Mouse (Mus musculus) adrenal gland, adult (tissue): ENCODE measurements around the gene Eef1e1.

Experiments
- DNase-seq, 2 experiments: peaks; one replicate each; pipeline ENCODE4 v3.0.0; 2022 to 2023; ENCODE audit warnings: low spot score in 1 of 2; ENCODE audit not compliant: inconsistent age in 2 of 2

Gene Eef1e1

DNA sequence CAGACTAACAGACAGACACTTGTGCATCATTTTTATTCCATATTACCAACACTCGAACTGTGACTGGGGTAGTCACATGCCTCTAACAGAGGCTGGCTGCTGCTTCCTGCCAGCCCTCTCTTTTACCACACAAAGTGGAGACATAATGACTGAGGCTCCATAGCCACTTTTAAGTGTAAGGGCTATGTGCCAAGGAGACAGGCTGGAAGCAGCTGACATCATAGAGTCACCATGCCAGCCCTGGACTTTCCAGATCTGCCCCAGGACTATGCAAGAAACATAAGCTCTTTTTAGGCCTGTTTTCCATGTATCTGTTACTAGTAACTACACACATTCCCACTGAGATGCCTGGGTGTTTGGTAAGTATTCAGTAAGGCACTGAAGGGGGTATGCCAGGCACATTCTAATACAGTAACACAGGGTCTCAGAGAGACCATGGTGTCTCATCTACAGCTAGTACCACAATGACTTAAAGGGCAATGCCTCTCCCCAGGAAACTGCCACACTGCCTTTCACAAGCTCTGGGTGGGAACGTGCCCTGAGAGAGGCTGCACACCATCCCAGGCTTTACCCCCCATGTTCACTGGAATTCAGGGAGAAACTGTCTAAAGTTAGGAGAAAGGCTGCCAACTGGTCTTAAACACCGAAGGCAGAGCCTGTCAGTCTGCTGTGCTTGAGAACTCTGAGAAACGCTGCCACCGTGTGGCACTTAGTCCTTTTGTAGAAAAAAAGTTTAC, 33.2 kb downstream of the Eef1e1 start:
- DNase-seq, result peak; percentile 57 to 90

DNA sequence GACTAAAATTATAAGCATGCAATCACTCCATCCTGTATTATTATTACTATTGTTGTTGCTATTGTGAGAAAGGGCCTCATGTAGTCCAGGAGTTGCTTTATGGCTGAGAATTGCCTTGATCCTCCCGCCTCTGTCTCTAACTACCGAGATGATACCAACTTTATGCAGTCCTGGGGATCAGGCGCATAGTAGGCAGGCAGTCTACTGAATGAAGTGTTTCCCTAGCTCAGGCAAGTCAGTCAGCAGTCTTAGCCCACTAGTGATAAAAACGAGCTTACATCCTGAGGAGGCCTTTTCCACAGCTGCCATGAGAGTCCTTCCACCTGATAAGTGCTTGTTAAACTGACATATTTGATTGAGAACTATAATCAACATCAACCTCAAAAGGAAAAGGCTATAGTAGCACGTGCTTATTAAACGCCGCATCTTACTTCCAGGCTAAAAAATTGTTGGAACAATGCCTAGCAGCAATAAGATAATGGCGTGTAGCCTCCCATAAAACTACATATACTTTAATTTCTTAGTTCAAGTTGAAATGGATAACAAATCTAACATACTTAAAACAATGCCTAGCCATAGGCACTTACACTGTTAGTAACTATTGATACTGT, 34.5 kb downstream of the Eef1e1 start:
- DNase-seq, result no peak

DNA sequence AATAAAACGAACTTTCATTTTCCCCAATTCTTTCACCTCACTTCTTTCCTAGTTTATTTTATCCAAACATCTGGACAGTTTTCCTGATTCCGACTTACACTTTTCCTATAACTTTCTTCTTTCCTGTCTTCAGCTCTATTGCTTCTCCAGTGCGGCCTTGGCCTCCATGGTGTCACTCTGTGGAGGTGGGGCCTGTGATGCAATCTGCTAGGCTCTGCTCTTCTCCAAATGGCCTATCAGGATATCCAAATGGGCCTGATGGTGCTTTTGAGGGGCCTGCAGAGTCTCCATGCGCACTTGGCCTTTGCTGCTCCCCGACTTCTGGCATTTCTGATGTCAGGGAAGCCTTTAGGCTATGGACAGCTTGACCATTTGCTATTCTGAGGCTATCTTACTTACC, 35.6 kb downstream of the Eef1e1 start:
- peak in 1 of 2 experiments; percentile 84 for DNase-seq

DNA sequence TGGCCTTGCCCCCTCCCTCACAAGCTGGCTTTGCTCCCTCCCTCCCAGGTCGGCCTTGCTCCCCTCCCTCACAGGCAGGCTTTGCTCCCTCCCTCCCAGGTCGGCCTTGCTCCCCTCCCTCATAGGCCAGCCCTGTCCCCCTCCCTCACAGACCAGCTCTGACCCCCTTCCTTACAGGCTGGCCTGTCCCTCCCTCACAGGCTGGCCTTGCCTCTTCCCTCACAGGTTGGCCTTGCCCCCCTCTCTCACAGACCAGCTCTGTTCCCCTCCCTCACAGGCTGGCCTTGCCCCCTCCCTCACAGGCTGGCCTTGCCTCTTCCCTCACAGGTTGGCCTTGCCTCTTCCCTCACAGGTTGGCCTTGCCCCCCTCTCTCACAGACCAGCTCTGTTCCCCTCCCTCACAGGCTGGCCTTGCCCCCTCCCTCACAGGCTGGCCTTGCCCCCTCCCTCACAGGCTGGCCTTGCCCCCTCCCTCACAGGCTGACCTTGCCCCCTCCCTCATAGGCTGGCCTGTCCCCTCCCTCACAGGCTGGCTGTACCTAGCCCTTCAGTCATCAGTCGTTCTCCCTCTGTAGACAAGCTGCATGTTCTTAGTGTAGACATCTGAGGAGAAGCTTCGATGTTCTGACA, 40.7 kb downstream of the Eef1e1 start:
- DNase-seq, result peak; percentile 71 to 92

DNA sequence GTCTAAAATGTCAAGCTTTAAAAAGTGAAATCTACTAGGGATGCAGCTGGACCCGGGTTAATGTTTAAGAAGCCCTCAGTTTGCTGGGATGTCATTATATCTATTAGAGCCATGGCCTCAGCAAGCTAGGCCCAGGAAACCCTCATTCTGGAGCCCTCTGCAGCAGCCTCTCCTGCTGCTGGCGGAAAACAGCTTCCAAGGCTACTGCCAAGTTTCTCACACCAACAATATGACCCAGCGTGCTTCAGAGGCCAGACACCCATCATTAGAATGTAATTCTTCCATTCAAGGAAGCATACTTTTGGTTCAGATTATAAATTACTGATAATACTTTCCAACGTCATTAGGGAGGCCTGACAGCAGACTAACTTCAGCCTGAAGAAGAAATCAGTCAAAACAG, 42.0 kb downstream of the Eef1e1 start:
- DNase-seq, result peak in 1 of 2 experiments; percentile 33

DNA sequence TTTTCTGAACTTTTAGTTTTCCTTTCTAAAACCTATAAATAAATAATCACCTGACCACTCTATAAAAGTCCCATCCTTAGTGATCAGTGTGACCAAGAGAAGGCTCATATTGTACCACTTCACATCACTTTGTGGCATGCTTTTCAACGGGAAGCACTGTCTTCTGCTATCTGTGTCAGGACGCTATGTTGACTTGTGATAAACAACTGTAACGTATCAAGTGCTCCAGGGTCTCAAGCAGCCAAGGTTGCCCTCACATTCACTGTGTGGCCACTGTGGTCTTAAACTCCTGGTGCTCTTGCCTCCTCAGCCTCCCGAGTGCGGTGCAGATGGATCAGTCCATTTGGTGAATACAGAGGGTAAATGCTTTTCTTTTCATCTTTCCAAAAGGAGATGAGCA, 43.2 kb downstream of the Eef1e1 start:
- no peak for DNase-seq

DNA sequence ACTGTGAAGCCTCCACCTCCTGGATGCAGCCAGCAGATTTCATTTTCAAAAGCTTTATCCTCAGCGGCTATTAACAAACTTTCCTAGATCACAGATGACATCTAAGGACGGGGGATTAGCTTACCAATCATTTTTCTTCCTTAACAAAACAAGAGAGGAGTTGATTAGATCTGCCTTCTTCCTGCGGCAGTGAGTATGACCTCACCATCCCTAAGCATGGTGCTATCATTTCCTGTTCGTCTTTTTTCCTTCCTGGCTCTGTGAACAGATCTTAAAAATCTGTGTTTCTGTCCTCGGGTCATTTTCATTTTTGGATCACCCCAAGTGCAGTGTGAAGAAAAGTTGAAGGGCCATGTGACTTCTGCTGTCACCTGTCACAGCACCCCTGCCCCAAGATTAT, 44.6 kb downstream of the Eef1e1 start:
- peak in 1 of 2 experiments; percentile 37 for DNase-seq

DNA sequence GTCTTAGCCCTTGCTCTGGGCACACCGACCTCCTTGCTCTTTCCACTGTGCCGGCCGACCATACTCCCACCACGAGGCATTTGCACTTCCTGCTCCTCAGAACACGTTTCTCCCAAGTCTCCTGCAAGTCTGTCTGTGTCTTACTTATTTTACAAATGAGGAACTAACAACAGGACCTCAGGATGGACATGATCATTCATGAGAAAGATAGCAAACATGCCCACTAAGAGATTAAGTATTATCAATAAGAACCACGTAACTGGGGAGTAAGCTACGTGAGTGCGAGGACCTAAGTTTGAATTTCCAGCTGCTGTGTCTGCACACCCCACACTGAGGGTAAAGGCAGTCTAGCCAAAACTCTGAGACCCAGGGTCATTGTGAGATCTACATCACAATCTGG, 45.3 kb downstream of the Eef1e1 start:
- peak in 1 of 2 experiments; percentile 21 for DNase-seq

DNA sequence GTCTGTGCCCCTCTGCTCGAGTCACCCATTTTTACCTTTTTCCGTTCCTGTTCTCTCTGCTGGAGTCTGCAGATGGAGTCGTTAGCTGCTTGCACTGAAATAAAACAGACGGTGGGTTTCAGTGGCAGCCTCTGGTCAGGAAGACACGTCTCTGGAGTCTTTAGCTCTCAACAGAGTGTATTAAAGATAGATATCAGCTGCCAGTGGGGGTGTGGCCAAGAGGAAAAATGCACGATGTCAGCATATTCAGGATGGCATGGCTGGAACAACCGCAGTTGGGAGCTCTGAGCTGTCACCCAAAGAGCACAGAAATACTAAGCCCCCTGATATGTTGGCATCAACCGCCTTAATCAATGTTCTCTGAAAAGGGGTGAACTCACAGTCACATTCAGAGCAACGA, 46.2 kb downstream of the Eef1e1 start:
- peak in 1 of 2 experiments; percentile 22 for DNase-seq

DNA sequence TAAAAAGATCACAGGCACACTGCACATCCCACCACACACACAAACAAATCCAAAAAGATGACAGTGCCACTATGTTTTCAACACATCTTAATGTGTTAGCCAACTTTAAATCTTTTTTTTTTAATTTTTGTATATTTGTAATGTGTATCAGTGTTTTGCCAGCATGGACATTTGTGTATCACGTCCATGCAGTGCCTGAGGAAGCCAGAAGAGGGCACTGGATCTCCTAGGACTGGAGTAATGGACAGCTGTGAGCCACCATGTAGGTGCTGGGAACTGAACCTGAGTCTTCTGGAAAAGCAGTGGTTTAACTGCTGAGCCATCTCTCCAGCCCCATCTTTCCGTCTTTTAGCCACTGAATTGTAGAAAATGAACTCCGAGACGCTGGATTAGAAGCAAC, 46.7 kb downstream of the Eef1e1 start:
- DNase-seq, result peak in 1 of 2 experiments; percentile 22

DNA sequence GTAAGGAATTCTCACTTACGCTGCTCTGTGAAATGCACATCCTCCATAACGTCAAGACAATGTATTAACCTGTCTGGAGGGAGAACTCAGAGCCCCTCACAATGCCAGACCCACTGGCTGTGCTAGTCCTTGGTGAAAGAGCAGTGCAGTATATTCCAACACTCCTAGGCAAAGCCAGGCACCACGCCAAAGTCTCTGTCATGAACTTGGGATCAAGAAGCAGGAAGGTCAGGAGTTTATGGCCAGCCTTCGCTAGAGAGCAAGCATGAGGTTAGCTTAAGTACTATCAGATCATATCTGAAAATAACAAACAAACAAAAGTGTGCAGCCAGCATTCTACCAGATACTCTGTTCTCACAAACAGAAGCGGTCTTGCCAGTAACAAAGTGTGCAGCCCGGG, 48.5 kb downstream of the Eef1e1 start:
- peak; percentile 82 to 93 for DNase-seq

DNA sequence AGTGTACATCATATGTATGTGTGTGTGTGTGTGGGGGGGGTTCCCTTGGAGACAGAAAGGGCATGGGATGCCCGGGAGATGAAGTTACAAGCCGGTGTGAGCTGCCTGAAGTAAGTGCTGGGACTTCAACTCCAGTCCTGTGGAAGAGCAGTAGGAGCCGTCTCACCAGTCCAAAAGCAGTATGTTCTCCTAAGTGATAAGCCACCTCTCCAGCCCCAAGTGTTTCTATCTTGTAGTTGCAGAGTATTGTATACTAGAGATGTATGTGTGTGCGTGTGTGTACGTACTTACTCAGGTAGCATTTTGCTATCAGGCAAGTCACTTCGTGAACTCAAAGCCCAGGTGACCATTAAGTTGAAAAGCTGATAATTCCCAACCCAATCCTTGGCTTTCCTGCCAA, 51.7 kb downstream of the Eef1e1 start:
- DNase-seq, result no peak

DNA sequence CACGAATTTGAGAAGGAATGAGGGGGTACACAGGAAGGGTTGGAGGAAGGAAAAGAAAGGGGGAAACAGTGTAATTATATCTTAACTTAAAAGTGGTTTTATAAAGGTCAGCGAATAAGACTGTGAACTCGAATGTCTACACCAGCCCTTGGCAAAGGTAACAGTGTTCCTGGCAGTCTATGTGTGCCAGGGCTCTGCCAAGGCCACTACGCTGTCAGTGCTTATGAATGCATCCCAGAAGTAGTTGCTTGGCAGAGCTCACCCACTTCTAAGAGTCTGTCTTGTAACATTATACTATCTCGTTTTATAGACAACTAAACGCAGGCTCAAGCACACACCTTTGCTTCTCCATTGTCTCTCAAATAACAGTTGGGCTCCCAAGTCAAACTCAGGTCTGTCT, 53.5 kb downstream of the Eef1e1 start:
- peak; percentile 78 to 88 for DNase-seq

DNA sequence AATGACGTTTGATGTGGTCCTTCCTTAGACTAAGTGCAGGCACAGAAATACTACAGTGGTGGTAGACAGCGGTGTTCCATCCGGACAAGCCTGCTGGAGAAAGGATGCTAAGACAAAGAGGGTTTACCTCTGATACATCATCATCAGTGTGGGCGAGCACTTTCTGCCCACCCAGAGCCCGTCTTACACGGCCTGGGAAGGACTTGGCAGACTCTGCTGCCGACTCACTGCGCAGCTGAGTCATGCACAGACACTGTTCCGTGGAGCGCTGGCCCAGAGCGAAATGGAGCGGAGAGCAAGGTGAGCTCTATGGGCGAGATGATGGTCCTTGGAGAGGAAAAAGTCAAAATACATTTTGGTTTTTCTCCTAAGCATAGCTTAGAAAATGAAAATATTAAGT, 55.9 kb downstream of the Eef1e1 start:
- DNase-seq, result peak; percentile 75 to 88

DNA sequence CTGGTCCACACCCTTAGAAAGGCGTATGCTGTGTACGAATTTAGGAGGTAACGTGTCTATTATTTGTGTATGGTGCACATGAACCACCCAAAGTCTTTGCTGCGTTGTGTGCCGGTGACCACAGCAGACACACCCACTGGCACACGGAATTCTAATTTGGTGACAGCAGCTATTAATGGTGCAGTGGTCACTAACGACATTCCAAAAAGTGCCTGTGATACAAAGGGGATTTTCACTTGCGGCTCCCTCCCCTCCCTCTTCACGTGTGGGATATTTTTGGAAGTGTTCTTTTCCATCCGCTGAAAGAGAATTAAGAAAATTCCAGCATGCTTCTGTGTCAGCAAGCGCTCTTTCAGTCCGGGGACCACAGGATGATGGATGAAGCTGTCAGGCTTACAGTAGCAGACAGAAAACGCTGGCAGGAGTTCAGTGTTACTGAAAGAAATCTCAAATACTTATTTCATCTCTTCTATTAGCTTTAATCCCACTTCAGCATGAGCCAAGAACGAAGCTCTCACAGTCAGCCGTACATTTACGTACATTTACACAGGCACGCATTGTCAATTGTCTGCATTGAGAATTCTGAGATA, 56.5 kb downstream of the Eef1e1 start:
- peak in 1 of 2 experiments; percentile 74 for DNase-seq

DNA sequence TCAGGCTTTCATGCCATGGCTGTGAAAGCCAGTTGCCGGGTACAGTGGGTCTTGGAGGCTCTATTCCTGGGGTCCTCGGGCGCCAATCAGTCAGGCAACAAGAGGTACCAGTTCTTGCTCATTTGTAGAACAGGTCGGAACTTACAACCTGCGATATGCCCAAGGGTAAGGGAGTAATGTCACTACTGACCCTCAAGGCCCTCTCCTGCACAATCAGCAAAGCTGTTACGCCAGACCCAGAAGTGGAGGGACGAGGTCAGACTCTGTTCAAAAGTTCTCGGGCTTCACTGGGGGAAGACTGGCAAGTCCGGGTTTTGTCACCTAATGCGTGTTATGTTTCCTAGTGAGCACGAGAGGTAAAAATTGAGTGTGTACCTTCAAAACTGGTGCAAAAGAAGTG, 58.0 kb downstream of the Eef1e1 start:
- DNase-seq, result peak in 1 of 2 experiments; percentile 66

DNA sequence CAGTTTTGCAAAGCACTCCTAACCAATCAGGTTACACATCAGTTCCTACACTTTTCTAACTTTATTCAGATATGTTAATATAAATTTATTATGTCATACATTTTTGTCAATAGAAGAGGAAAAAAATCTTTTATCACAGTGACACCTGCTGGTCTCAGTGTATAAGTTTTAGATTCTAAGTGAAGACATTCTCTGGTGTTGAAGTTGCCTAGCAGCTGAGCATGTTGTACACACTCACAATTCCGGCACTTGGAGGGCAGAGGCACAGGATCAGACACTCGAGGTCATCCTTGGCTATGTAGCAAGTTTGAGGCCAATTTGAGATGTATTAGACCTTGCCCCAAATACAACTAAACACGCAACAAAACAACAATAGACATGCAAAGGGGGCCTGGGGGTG, 61.8 kb downstream of the Eef1e1 start:
- peak in 1 of 2 experiments; percentile 71 for DNase-seq

DNA sequence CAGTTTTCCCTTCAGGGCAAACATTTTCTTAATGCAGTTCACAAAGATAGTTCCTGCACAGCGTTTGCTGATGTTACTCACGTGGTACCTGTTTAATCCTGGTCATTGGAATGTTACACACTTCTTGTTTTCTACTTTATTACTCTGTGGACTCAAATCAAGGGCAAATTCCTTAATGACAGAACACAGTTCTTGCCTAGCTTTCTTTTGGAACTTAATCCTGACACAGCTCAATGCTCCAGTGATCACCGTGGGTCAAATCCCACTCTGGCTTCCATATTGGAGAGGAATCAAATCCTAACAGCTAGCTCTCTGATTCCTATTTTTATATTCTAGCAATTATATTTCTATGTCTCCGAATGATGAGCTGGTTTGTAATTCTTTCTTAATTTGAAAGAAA, 62.4 kb downstream of the Eef1e1 start:
- no peak for DNase-seq
